Mouse (Mus musculus) left cerebral cortex, adult 18-20 months (tissue): ENCODE results near the gene Pom121l2. TPM values are rescaled to one million over a fixed set of nuclear protein-coding genes. Genes with fewer than 3 reads are reported as not detected.

Source experiments
- microRNA-seq, 2 experiments: library from miRNA; unstranded; fragments of <30 nt; microRNA quantifications; one replicate each; pipeline ENCODE4 v1.2.0; 2021
- total RNA-seq, 2 experiments: library from RNA; stranded (reverse); gene quantifications; 2 replicates each; pipeline ENCODE4 v1.2.3; 2021

Gene Pom121l2
- total RNA-seq, 2 experiments from 2014 or later, result not detected

Small RNA genes within 50 kb of the gene (microRNA-seq; reads per million reads assigned to microRNA genes)
- gene Gm44390, result 0 reads per million in 2 experiments

Other genes with a start within 250 kb of the Pom121l2 start
- 10 to 100 TPM; 21.0 to 22.9 TPM for gene Hist1h4j, start 246.1 kb upstream of the Pom121l2 start, total RNA-seq
- 100 to 1,000 TPM; 420 to 436 TPM for gene Hist1h4k, start 230.7 kb upstream of the Pom121l2 start, total RNA-seq
- gene Hist1h2ak, start 227.4 kb upstream of the Pom121l2 start, total RNA-seq, result 10 to 100 TPM; 10.2 to 19.7 TPM
- 1 to 10 TPM; 6.3 to 9.2 TPM for gene Hist1h2bn, start 227.1 kb upstream of the Pom121l2 start, total RNA-seq
- 1 to 10 TPM; 8.4 to 9.0 TPM for gene Hist1h1b, start 200.6 kb upstream of the Pom121l2 start, total RNA-seq
- gene Hist1h3i, start 197.8 kb upstream of the Pom121l2 start, total RNA-seq, result 10 to 100 TPM; 65.2 to 77.9 TPM
- 1 to 10 TPM; 1.1 to 2.8 TPM for gene Hist1h2an, start 194.0 kb upstream of the Pom121l2 start, total RNA-seq
- gene Hist1h2bp, start 193.7 kb upstream of the Pom121l2 start, total RNA-seq, result 1 to 10 TPM; 4.1 to 7.0 TPM
- 10 to 100 TPM; 23.2 to 34.4 TPM for gene Hist1h2bq, start 171.0 kb upstream of the Pom121l2 start, total RNA-seq
- gene Hist1h2ao, start 170.7 kb upstream of the Pom121l2 start, total RNA-seq, result 1 to 10 TPM in 1 of 2 experiments, not detected in 1; 6.2 TPM
- 100 to 1,000 TPM; 252 to 307 TPM for gene Hist1h4m, start 169.4 kb upstream of the Pom121l2 start, total RNA-seq
- gene Hist1h4n, start 149.0 kb upstream of the Pom121l2 start, total RNA-seq, result 10 to 100 TPM; 48.9 to 61.1 TPM
- gene Hist1h2ap, start 147.7 kb upstream of the Pom121l2 start, total RNA-seq, result 10 to 100 TPM; 27.2 to 27.7 TPM
- 10 to 100 TPM; 22.9 to 33.6 TPM for gene Hist1h2br, start 147.5 kb upstream of the Pom121l2 start, total RNA-seq
- 1 to 10 TPM; 3.0 to 3.8 TPM for gene Zfp184, start 36.1 kb upstream of the Pom121l2 start, total RNA-seq
- 1 to 10 TPM in 1 of 2 experiments, under 1 TPM in 1; 0.35 to 1.2 TPM for gene Prss16, start 28.5 kb downstream of the Pom121l2 start, total RNA-seq
- gene Hist1h2ah, start 54.4 kb downstream of the Pom121l2 start, total RNA-seq, result 10 to 100 TPM; 24.4 to 38.7 TPM
- gene Hist1h2bk, start 54.7 kb downstream of the Pom121l2 start, total RNA-seq, result 10 to 100 TPM; 14.5 to 16.1 TPM
- 10 to 100 TPM; 71.8 to 81.6 TPM for gene Hist1h4i, start 60.2 kb downstream of the Pom121l2 start, total RNA-seq
- gene Hist1h2ag, start 61.8 kb downstream of the Pom121l2 start, total RNA-seq, result 10 to 100 TPM in 1 of 2 experiments, 1 to 10 TPM in 1; 7.5 to 13.7 TPM
- 10 to 100 TPM in 1 of 2 experiments, 1 to 10 TPM in 1; 9.3 to 11.7 TPM for gene Hist1h2bj, start 62.0 kb downstream of the Pom121l2 start, total RNA-seq
- gene Vmn1r188, start 103.2 kb downstream of the Pom121l2 start, total RNA-seq, result not detected
- gene Vmn1r189, start 124.6 kb downstream of the Pom121l2 start, total RNA-seq, result not detected
- gene Vmn1r191, start 202.8 kb downstream of the Pom121l2 start, total RNA-seq, result not detected
- gene Vmn1r192, start 209.9 kb downstream of the Pom121l2 start, total RNA-seq, result not detected
- gene Vmn1r193, start 242.0 kb downstream of the Pom121l2 start, total RNA-seq, result not detected